Mouse (Mus musculus) cerebellum, adult 2 months (tissue): Measurements from ENCODE around the gene Iffo2.

Source experiments
- CTCF ChIP-seq: fragments of 200-500 bp; IDR thresholded peaks from 2 replicates; pipeline ENCODE4 v1.5.1; 2011; ENCODE audit warnings: low read depth, mild to moderate bottlenecking, control low read depth, low read length, moderate library complexity, borderline replicate concordance; ENCODE audit not compliant: insufficient read depth
- POLR2A ChIP-seq: fragments of 200-500 bp; IDR thresholded peaks from 2 replicates; pipeline ENCODE4 v1.6.1; 2011; ENCODE audit warnings: low read length, control low read depth, borderline replicate concordance; ENCODE audit not compliant: insufficient read depth

GRCm38 (mm10) chr4:139608975-139609374, 78.6 kb downstream of the Iffo2 start:
- TF ChIP-seq CTCF (no peak), POLR2A (no peak)
